Mouse (Mus musculus) hematopoietic stem cell, adult 5-6 weeks (primary cell): ENCODE data around the gene Klk1. TPM values are rescaled to one million over a fixed set of nuclear protein-coding genes. Genes with fewer than 3 reads are reported as not detected.
"Not testable (repeated sequence)": the region's sequence is repeated elsewhere in the genome, so short reads cannot be mapped to it uniquely, and the experiment has no call there.

Experiments
- ATAC-seq, 2 experiments: fragments of 125-278 bp in 1 of 2; replicated peaks in 1 of 2; 2 replicates each; pipeline ENCODE4 v1.8.0; 2016 to 2017; ENCODE audit warnings: inconsistent platforms in 2 of 2, mild to moderate bottlenecking in 2 of 2, moderate number of reproducible peaks in 2 of 2, low read depth in 1 of 2, moderate TSS enrichment in 1 of 2; ENCODE audit not compliant: low FRiP score in 2 of 2, poor library complexity in 2 of 2, severe bottlenecking in 2 of 2, insufficient read depth in 1 of 2, low TSS enrichment in 1 of 2
- total RNA-seq: library from RNA; stranded (forward); fragments of 172-1452, 232-1000 nt; gene quantifications from 2 replicates; pipeline ENCODE4 v1.2.3, GENCODE M21; 2017

The Klk1 gene
- not detected in 2 replicates for total RNA-seq

- no peak for ATAC-seq
These were observed at the start of gene Klk1 for GRCm38 (mm10) chr7:44225076-44225475. Gene Klk1 (plus strand): TSS chr7:44225360.

GRCm38 (mm10) chr7:44179299-44180045 is 45.7 kb upstream of the Klk1 start:
- no peak for ATAC-seq

GRCm38 (mm10) chr7:44186516-44186915 is 38.6 kb upstream of the Klk1 start:
- ATAC-seq, result not testable (repeated sequence)

DNA sequence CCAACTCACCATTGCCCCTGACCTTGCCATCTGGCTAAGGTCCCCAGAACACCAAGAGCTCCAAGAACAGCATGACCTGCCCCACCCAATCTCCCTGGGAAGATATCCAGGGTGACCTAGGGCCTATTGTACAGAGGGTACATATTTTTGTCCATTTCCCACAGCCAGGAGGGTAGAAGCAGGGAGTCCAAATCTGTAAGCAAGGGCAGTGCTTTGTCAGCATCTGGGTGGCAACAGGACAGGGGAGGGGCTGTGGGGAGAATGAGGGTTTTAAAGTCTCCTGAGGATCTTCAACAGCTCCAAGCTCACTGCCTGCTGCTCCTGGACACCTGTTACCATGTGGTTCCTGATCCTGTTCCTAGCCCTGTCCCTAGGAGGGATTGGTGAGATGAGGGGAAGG is 37.2 kb upstream of the Klk1 start, which contains the start of gene Klk1b24:
Gene Klk1b24, plus strand, starts transcription at position 301 of the 400 bp plus-strand sequence.
- not testable (repeated sequence) for ATAC-seq

GRCm38 (mm10) chr7:44193466-44193865 is 31.7 kb upstream of the Klk1 start:
- not testable (repeated sequence) for ATAC-seq

DNA sequence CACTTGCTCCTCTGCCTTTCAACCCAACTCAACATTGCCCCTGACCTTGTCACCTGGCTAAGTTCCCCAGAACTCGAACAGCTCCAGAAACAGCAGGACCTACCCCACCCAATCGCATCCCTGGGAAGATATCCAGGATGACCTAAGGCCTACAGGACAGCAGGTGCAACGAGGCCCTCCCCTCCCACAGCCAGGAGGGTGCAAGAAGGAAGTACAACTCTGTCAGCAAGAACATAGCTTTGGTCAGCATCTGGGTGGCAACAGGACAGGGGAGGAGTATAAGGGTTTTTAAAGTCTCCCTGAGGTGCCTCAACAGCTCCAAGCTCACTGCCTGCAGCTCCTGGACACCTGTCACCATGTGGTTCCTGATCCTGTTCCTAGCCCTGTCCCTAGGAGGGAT is 27.3 kb upstream of the Klk1 start, which contains the start of gene Klk1b3:
Gene Klk1b3, plus strand, starts transcription at position 301 of the 400 bp plus-strand sequence.
- no peak for ATAC-seq

- not testable (repeated sequence) for ATAC-seq
These were observed 18.0 kb upstream of the Klk1 start, which contains the start of gene Klk1b4 for GRCm38 (mm10) chr7:44207135-44207534. Gene Klk1b4 (plus strand): TSS chr7:44207435.

DNA sequence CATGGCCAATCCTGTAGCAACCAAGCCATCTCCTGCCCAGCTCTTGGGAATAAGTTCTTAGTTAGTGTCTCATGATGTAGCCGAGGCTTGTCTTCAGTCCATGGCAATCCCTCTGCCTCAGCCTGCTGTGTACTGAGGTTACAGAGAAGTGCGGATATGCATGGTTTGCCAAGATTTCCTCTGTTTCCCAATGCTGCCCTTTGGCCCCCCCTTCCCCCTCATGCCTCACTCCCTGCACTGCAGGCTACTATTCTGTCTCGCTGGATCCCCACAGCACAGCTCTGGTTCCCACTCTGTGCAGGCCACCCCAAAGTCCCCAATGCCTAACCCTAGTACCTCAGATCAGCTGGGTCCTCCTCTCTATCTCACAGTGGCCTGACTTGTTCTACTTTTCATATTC is 16.9 kb upstream of the Klk1 start:
- ATAC-seq, result no peak

DNA sequence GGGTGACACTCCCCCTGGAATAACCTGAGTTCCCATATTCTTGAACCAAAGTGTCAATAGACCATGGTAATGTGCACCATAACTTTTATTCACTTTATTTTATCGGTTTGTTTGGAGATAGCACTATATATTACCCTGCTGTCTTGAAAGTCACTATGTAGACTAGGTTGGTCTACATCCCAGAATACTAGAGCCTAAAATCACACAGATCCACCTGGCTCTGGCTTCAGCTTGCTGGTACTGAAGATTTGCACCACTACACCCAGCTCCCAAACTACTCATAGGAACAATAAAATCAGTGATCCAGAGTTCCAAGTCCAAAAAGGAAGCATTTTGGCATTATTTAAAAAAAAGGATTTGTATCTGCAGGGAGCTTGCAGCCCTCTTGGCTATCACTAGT is 9.5 kb upstream of the Klk1 start, which contains the start of gene Klk1b5:
Gene Klk1b5, plus strand, starts transcription at position 301 of the 400 bp plus-strand sequence.
- ATAC-seq, result no peak

- ATAC-seq, result not testable (repeated sequence)
These were observed 3.6 kb upstream of the Klk1 start for GRCm38 (mm10) chr7:44221601-44222000.

DNA sequence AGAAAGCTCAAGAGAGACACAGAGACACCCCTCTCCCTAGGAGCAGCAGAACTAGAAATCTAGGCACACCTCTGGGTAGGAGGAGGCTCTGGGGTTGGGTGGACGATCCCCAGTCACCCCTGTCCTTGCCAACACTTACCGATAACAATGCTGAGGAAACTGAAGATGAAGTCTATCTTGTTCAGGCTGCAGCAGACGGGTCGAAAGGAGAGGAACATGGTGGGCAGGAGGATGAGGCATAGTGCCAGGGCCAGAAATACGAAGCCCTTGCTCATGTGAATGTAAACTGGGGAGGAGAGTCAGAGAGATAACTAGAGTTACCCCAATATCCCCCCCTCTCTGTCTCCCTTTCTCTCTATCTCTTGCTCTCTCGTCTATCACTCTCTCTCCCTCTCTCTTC is 2.8 kb upstream of the Klk1 start:
- not testable (repeated sequence) for ATAC-seq

DNA sequence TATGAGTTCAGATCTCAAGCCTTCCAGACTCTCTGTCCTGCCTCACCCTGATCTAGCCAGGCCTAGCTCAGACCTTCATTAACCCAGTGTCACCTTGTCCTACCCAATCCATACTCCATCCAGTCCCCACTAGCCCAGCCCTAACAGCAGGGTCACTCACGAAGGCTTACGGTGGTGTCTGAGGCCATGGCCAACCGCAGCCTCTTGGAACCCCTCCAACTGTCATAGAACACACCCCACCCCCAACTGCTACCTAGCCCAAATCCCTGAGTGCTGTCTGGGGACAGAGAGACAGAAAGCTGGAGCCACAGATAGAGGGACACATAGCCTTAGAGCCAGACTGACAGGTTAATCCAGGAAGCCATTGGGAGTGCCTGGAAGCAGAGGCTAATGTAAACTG is 10.7 kb downstream of the Klk1 start, which contains the start of gene Gm36864:
Gene Gm36864, plus strand, starts transcription at position 269 of the 400 bp plus-strand sequence.
- ATAC-seq, result no peak

GRCm38 (mm10) chr7:44239913-44240312 is 14.8 kb downstream of the Klk1 start:
- no peak for ATAC-seq

DNA sequence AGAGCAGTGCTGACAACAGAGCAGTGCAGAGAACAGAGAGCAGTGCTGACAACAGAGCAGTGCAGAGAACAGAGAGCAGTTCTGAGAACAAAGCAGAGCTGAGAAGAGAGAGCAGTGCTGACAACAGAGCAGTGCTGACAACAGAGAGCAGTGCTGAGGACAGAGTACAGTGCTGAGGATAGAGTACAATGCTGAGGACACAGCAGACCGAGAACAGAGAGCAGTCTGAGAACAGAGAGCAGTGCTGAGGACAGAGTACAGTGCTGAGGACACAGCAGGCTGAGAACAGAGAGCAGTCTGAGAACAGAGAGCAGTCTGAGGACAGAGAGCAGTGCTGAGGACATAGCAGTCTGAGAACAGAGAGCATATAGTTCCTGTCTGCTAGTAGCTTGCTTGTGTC is 15.6 kb downstream of the Klk1 start:
- ATAC-seq, result no peak; a peak in 1 of 4 replicates

DNA sequence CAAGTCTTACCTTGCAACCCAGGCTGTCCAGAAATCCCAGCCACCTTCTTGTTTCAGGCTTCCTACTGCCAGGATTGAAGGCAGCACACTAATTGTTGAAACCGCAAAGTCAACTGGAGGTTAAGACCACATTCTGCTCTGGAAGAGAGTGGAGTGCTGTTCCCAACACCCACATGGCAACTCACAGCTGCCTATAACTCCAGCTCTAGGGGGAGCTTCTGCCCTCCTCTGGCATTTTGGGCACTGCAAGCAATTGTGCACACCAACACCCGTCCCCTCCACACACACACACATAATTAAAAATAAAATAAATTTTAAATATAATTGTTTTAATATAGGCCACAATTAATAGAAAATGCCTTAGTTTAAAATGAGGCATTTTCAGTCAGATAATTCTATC is 16.0 kb downstream of the Klk1 start:
- no peak for ATAC-seq

DNA sequence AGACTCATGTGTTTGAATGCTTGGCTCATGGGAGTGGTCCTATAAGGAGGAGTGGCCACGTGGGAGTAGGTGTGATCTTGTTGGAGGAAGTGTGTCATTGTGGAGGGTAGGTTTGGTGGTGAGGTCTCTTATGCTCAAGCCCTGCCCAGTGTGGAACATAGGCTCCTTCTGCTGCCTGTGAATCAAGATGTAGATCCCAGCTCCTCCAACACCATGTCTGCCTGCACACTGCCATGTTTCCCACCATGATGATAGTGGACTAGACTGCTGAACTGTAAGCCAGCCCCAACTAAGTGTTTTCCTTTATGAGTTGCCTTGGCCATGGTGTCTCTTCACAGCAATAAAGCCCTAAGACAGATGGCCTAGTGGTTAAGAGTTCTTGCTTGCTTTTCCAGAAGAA is 18.9 kb downstream of the Klk1 start:
- ATAC-seq, result no peak

DNA sequence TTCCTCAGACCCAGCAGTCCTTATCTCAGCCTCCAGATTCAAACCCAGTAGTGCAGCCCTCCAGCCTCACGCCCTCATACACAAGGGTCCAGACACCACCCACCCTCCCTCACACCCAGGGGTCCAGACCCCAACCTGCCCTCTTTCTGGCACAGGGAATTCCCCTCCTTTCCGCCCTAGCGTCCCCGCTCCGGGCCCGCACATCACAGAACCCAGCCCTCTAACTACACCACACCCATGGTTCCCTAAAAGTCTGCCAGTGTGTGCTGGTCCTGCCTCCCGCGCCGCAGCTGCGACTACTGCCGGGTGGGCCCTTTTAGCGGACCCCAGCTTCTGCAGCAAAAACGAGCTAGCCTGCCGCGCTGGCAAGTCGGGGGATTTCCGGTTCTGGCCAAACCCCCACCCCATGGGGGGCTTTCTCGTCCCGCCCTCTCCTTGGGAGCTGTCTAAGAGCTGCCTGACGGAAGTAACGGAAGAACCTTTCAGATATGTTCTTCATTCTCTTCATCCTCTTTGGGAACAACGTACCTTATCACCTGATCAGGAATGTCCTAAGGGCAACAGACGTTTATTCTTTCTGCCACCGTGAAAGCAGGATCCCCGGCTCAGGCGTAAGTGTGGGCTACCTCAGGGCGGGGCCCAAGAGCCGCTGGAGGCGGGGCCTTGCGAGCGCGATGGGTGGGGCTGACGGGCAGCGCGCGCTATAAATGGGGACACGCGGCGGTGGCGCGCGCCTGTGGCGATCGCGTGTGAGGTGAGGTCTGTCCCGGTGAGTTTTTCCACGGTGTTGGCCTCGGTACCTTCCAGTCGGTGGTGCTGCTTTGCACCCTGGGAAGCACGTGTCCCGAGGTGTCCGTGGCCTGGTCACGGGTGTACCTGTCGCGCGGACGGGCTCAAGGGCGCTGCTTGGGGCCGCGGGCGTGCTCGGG is 21.2 kb downstream of the Klk1 start, which contains the start of the genes 1700028J19Rik and 2410002F23Rik:
Gene 1700028J19Rik, minus strand, starts transcription at position 641 of the 929 bp plus-strand sequence.
Gene 2410002F23Rik, plus strand, starts transcription at position 668 of the 929 bp plus-strand sequence.
- peak; percentile 70 to 83 for ATAC-seq
